Mouse (Mus musculus) neural tube, embryonic 10.5 days (tissue): Measurements from ENCODE around the gene Hectd4.

Experiments
- DNase-seq: peaks from one replicate; pipeline ENCODE4 v3.0.0-alpha.2; 2017; ENCODE audit warnings: low spot score; ENCODE audit errors: extremely low spot score

Gene Hectd4

DNA sequence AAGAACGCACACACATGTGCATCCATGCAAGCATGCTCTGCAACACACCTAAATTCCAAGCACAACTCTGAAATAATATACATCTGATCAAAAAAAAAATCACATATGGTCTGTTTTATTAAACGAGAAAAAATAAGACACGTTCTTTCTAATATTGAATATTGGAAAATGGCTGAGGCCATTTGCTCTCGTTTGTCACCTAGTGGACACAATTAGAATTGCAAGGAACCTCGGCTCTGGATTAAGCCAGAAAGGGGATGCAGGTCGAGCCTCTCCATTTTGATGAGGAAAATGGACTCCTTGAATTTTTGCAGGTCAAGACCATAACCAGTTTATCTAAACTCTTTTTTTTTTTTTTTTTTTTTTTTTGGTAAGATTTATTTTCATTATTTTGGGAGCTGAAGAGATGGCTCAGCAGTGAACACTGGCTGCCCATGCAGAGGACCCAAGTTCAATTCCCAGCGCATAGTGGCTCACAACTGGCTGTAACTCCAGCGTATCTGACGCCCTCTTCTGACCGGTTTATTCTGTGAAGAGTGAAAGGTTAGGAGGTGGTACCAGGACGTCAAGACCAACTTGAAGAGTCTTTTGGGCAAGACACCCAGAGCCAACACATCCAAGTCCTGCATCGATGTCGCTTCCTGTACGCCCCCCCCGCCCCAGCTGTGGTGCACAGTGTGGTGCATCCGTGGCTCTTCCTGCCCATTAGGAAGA, 172.8 kb downstream of the Hectd4 start:
- DNase-seq = no peak

DNA sequence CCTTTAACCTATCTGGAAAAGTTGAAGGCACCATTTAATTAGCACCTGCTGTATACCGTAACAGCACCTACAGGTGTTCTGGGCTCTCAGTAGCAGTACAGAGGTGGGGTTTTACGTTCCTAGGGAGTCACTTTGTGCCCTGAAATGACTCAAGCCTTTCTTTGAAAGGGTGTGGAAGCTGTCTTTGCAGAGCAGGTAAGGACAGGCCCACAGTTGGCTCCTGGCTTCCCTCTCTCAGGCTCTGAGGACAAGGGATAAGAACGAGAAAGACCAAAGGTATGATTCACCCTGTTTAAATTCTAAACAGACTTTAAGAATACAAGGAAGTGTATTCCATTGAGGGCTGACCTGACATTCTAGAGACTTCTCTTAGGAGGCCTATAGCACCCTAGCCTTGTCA, 173.4 kb downstream of the Hectd4 start:
- no peak for DNase-seq

DNA sequence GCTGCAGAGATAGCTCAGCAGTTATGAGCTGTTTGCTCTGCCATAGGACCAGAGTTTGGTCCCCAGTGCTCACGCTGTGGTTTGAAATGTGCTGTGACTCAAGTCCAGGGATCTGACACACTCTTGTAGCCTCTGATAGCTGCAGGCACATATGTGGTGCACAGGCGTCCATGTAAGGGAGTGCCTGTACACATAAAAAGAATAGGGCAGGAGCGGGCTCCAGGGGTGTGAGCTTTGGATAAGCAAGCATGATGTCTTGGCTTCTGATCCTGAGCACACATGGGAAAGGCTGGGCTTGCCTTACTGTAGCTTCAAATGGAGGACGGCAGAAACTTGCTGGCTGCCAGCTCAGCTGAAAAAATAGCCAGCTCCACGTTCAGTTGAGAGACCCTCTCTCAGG, 175.6 kb downstream of the Hectd4 start:
- DNase-seq = no peak

- peak; percentile 94 for DNase-seq
Measured at GRCm38 (mm10) chr5:121397187-121398145, 177.4 kb downstream of the Hectd4 start, which contains the start of gene Naa25. Gene Naa25, plus strand, starts transcription at chr5:121397936.

- no peak for DNase-seq
Measured at GRCm38 (mm10) chr5:121398146-121398964, 178.3 kb downstream of the Hectd4 start.

GRCm38 (mm10) chr5:121398965-121399462, 179.0 kb downstream of the Hectd4 start:
- no peak for DNase-seq

DNA sequence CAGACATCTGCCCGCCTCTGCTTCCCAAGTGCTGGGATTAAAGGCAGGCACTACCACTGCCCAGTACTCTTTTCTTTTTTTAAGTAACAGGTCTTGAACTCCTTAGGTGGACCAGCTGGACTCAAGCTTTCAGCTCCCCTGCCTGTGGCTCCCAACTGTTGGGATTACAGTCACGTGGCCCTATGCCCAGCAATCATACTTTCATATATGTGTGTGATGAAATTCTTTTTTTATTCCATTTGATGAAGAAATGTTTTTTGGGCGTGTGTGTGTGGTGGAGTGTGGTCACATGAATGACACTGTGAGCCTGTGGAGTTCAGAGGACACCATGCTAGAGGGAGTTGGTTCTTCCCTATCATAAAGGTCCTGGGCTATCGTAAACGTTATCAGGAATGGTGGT, 179.5 kb downstream of the Hectd4 start:
- DNase-seq = no peak

DNA sequence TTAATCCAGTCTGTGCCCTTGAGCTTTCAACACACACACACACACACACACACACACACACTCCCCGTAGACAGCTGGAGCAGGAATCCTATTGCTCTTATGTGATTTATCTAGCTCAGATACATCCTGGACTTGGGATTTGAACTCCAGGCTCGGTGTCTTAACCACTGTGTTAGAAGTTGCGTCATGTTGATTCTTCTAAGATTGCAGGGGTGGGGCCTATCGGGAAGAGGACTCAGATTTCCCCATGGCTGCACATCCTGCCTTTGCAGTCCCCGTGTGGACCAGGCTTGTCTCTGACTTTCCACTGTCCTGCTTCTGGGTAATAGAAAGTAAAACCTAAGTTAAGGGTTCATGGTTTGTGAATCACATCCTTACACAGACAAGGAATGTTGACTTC, 180.0 kb downstream of the Hectd4 start:
- DNase-seq = no peak

DNA sequence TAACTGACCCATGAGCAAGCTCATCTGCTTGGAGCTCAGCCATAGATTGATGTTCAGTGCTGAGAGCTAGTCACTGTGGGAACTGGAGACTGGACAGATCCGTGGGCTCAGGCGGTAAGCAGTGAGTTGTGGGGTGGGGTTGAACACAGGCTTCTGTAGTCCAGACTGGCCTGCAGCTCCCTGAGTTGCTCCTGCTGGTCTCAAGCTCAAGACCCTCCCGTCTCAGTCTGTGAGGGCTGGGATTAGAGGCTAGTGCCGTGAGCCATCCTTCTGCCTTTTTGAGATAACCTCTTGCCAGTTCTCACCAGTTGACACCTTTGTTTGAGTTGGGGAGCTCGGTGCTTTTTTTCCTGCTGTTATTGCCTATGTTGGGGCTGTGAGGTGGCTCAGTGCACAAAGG, 180.8 kb downstream of the Hectd4 start:
- DNase-seq = no peak

DNA sequence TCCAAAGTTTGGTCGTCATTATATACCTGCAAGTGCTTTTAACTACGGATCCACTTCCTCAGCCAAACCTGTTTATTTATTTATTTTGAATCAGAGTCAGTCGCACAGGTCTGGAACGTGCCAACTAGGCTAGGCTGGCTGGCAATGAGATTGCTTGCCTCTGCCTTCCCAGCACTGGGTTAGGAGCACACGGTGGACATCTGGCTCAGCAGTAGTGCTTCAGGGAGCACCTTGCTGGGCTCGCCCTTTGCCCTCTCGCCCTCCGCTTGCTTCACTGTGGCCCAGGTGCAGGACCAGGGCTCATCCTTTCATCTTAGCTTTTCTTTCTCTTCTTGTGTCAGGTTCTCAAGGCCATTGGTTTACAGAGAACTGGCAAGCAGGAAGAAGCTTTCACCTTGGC, 187.8 kb downstream of the Hectd4 start:
- DNase-seq = no peak

GRCm38 (mm10) chr5:121410975-121411374, 191.0 kb downstream of the Hectd4 start:
- no peak for DNase-seq
